Mouse (Mus musculus): ENCODE data around the gene Tnfrsf14.

DNA sequence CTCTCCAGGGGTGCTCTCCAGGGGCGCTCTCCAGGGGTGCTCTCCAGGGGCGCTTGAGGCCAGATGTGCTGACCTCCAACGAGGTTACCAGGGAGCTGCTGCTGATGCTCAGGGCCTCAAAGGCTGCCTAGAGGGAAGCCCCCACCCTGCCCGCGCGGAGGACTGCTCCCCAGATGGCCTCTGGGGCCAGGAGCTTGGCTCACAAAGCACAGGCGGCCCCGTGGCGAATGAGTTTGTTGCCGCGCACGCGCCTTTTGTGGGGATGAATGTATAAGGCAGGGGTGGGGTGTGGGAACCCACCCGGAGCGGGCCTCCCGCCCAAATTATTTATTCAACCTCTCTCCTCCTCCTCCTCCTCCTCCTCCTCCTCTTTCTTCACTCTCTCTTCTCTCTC, 21.2 kb upstream of the Tnfrsf14 start:
- no peak for TF ChIP-seq CTCF (IDR thresholded peaks at IDR 0.05; ENCODE audit: extremely low read depth, insufficient read depth, insufficient read length, insufficient replicate concordance)
- TF ChIP-seq POLR2A (IDR thresholded peaks at IDR 0.05; ENCODE audit: low read depth, low read length) = no peak

All from spleen, adult 2 months (tissue).